Mouse (Mus musculus) heart, postnatal 0 days (tissue): Measurements from ENCODE around the gene Palld.

Experiments used
- CTCF ChIP-seq: IDR thresholded peaks from 2 replicates; pipeline ENCODE4 v1.5.1; 2016; ENCODE audit warnings: antibody characterized with exemption, control low read depth, low read depth
- EP300 ChIP-seq: IDR thresholded peaks from 2 replicates; pipeline ENCODE4 v1.6.1; 2016; ENCODE audit warnings: antibody characterized with exemption, low read depth

GRCm38 (mm10) chr8:61671151-61671550 is 231.3 kb downstream of the Palld start:
- TF ChIP-seq CTCF (no peak), EP300 (no peak)
